ENCODE assay signal across 10 mouse cellular contexts in genomic region chr9:71663421-71664217, GRCm38 (mm10).
DNase-seq lines count a peak whose midpoint lies in the region; ATAC-seq and TF ChIP-seq lines count a peak whose summit lies in the region.
"Had no signal": no experiment of that assay in that cellular context is flagged by ENCODE, and none has a peak within 500 bp of the region (broad histone marks: within the 10 kb centered on the region; RNA-seq: fewer than 3 reads in every experiment).

No protein-coding gene starts in this region.

- TF ChIP-seq POLR2A in thymus, adult 2 months (IDR thresholded peaks at IDR 0.05; ENCODE audit: control insufficient read depth, extremely low read depth, insufficient read depth, low read length, poor library complexity) = no peak

- 0 out of 2 replicates have a peak overlapping the region, but pooled peaks have one; percentile 23 for H3K9ac ChIP-seq in limb, embryonic 12.5 days (replicated peaks)
- no peak overlapping the region for H3K9ac ChIP-seq in stomach, embryonic 15.5 days
- H3K9ac ChIP-seq: embryonic facial prominence, embryonic 13.5 days; midbrain, embryonic 12.5 days had no signal

- TF ChIP-seq CTCF in thymus, adult 2 months (IDR thresholded peaks at IDR 0.05; ENCODE audit: borderline replicate concordance, control insufficient read depth, extremely low read depth, insufficient read depth, low read length, poor library complexity) = no peak

- no peaks in the 10 kb centered on the region for H3K9me3 ChIP-seq in limb, embryonic 12.5 days
- no peaks in the 10 kb centered on the region for H3K9me3 ChIP-seq in stomach, embryonic 15.5 days
- H3K9me3 ChIP-seq: embryonic facial prominence, embryonic 13.5 days; midbrain, embryonic 12.5 days had no signal

- ATAC-seq in limb, embryonic 12.5 days (ENCODE audit: insufficient number of reproducible peaks, insufficient read depth, low FRiP score, low TSS enrichment, low read depth) = no peak
- peak; percentile 41 for ATAC-seq in stomach, embryonic 15.5 days (ENCODE audit: insufficient read depth, low FRiP score, low read depth)

- intact Hi-C loops in gastrocnemius, postnatal 14 days (cut with DNase I; ENCODE audit: low total_unique reads) = no loop called here

- H3K27ac ChIP-seq in limb, embryonic 12.5 days = 0 out of 2 replicates have a peak overlapping the region, but pooled peaks have one; percentile 20
- H3K27ac ChIP-seq in stomach, embryonic 15.5 days = peak overlapping the region; percentile 14; the same call in 1 of the 2 replicates
- no peak overlapping the region for H3K27ac ChIP-seq in thymus, adult 2 months (ENCODE audit: control insufficient read depth, insufficient read depth, low read length)
- H3K27ac ChIP-seq: embryonic facial prominence, embryonic 13.5 days; midbrain, embryonic 12.5 days had no signal

- WGBS in limb, embryonic 12.5 days = 55% methylated on average over 11 of the region's 11 CpGs
- 51% methylated on average over 11 of the region's 11 CpGs for WGBS in stomach, embryonic 15.5 days
- 90% methylated on average over 11 of the region's 11 CpGs for WGBS in thymus, adult 2 months

- H3K4me2 ChIP-seq in limb, embryonic 12.5 days = no peak overlapping the region
- no peak overlapping the region for H3K4me2 ChIP-seq in stomach, embryonic 15.5 days
- H3K4me2 ChIP-seq: embryonic facial prominence, embryonic 13.5 days; midbrain, embryonic 12.5 days had no signal

- H3K4me3 ChIP-seq in limb, embryonic 12.5 days (replicated peaks) = no peak overlapping the region
- no peak overlapping the region for H3K4me3 ChIP-seq in stomach, embryonic 15.5 days (replicated peaks)
- H3K4me3 ChIP-seq in thymus, adult 2 months (ENCODE audit: control insufficient read depth, insufficient read depth, low read length) = no peak overlapping the region
- H3K4me3 ChIP-seq: embryonic facial prominence, embryonic 13.5 days; midbrain, embryonic 12.5 days had no signal

- peak; percentile 15 for DNase-seq in gastrocnemius, postnatal 25 days
- no peak for DNase-seq in gastrocnemius, postnatal 14 days
- DNase-seq in heart, postnatal 4 days = peak; percentile 21
- no peak for DNase-seq in frontal cortex, postnatal 14 days (ENCODE audit: low spot score in 2 of 2)
- DNase-seq in cerebellum, adult 11-12 months = no peak
- DNase-seq in thymus, adult 2 months = no peak

- no peaks in the 10 kb centered on the region for H3K27me3 ChIP-seq in limb, embryonic 12.5 days
- no peaks in the 10 kb centered on the region for H3K27me3 ChIP-seq in stomach, embryonic 15.5 days (replicated peaks)
- no peaks in the 10 kb centered on the region for H3K27me3 ChIP-seq in thymus, adult 2 months (ENCODE audit: control insufficient read depth, insufficient read depth, low read length)
- H3K27me3 ChIP-seq: embryonic facial prominence, embryonic 13.5 days; midbrain, embryonic 12.5 days had no signal

- H3K4me1 ChIP-seq in limb, embryonic 12.5 days (replicated peaks) = peaks cover 41% of the 10 kb centered on the region
- H3K4me1 ChIP-seq in stomach, embryonic 15.5 days = peaks cover 31% of the 10 kb centered on the region
- no peaks in the 10 kb centered on the region for H3K4me1 ChIP-seq in thymus, adult 2 months (replicated peaks; ENCODE audit: control insufficient read depth, insufficient read depth, low read length)

- no peaks in the 10 kb centered on the region for H3K36me3 ChIP-seq in limb, embryonic 12.5 days
- H3K36me3 ChIP-seq in stomach, embryonic 15.5 days = no peaks in the 10 kb centered on the region
- H3K36me3 ChIP-seq in thymus, adult 2 months (ENCODE audit: control insufficient read depth, insufficient read depth, low read length) = no peaks in the 10 kb centered on the region
- H3K36me3 ChIP-seq: embryonic facial prominence, embryonic 13.5 days; midbrain, embryonic 12.5 days had no signal

Comparison
In these comparisons a context has a peak if more than half of its experiments do, and no peak if none do; other contexts are left out.
1. DNase-seq: peak in gastrocnemius, postnatal 25 days (single experiment) and heart, postnatal 4 days (single experiment); none in gastrocnemius, postnatal 14 days (single experiment), frontal cortex, postnatal 14 days (0 of 2), cerebellum, adult 11-12 months (single experiment) and thymus, adult 2 months (single experiment).